Comparison of ENCODE assay signal across 9 mouse cellular contexts in the genomic region with DNA sequence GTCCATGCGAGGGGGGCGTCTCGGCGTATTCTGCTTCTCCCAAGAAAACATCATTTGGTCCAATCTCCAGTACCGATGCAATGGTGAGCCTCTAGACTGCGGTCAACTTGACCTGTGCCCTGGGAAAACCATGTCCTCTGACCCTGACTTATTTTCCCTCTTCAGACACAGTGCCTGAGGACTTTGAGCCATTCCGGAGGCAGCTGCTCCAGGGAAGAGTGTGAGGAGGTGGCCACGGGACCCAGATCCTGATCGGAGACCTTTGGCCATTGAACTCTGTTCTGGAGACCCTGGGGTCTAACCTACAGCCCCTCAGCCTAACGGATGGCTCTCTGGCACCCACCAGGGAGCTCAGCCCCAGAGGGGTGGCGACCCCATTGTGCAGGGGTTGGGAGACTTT. TPM values are rescaled to one million over a fixed set of nuclear protein-coding genes. Genes with fewer than 3 reads are reported as not detected.
A peak's percentile ranks its signal among the peaks of the same experiment; 100 is the strongest.
DNase-seq lines count a peak whose midpoint lies in the region; ATAC-seq and TF ChIP-seq lines count a peak whose summit lies in the region.
"Had no signal": no experiment of that assay in that cellular context is flagged by ENCODE, and none has a peak within 500 bp of the region (broad histone marks: within the 10 kb centered on the region; RNA-seq: fewer than 3 reads in every experiment).

No protein-coding gene starts in this region.

- TF ChIP-seq POLR2A in heart, adult 2 months (IDR thresholded peaks at IDR 0.05; ENCODE audit: insufficient read depth, low read depth, low read length): no peak
- no peak for TF ChIP-seq POLR2A in cortical plate, adult 2 months (IDR thresholded peaks at IDR 0.05; ENCODE audit: extremely low read depth, insufficient read depth, low read length)

- DNase-seq in heart, adult 2 months: no peak
- DNase-seq in adrenal gland, postnatal 10 days: no peak
- DNase-seq in gastrocnemius, adult 18-20 months (ENCODE audit: low spot score): no peak
- no peak for DNase-seq in cerebellum, adult 11 months
- DNase-seq: adrenal gland, postnatal 14 days had no signal

- peaks cover 17% of the 10 kb centered on the region for H3K4me1 ChIP-seq in heart, embryonic 15.5 days (replicated peaks)
- no peaks in the 10 kb centered on the region; the same call in 1 of the 2 replicates for H3K4me1 ChIP-seq in heart, adult 2 months (ENCODE audit: control insufficient read depth, insufficient read depth, low read length)
- H3K4me1 ChIP-seq in cortical plate, adult 2 months (ENCODE audit: control insufficient read depth, insufficient read depth, low read length): peaks cover 1% of the 10 kb centered on the region; the same call in 1 of the 2 replicates
- H3K4me1 ChIP-seq in hindbrain, embryonic 12.5 days: peaks cover 60% of the 10 kb centered on the region
- peaks cover 60% of the 10 kb centered on the region for H3K4me1 ChIP-seq in midbrain, embryonic 15.5 days

- H3K79me2 ChIP-seq in heart, adult 2 months (replicated peaks; ENCODE audit: control insufficient read depth, insufficient read depth, low read length): no peaks in the 10 kb centered on the region

- H3K27ac ChIP-seq in heart, embryonic 15.5 days: no peak overlapping the region
- no peak overlapping the region for H3K27ac ChIP-seq in heart, adult 2 months
- H3K27ac ChIP-seq in cortical plate, adult 2 months (ENCODE audit: insufficient read depth, low read length): peak overlapping the region; percentile 84
- peak overlapping the region; percentile 88 for H3K27ac ChIP-seq in hindbrain, embryonic 12.5 days
- H3K27ac ChIP-seq in midbrain, embryonic 15.5 days: peak overlapping the region; percentile 86

- no peak for ATAC-seq in heart, embryonic 15.5 days (replicated peaks; ENCODE audit: insufficient number of reproducible peaks, insufficient read depth, low FRiP score, low read depth)
- ATAC-seq in hindbrain, embryonic 12.5 days (ENCODE audit: low FRiP score): no peak; the same call in 1 of the 2 replicates
- ATAC-seq in midbrain, embryonic 15.5 days (replicated peaks): no peak

- H3K27me3 ChIP-seq in heart, embryonic 15.5 days: peaks cover 32% of the 10 kb centered on the region
- no peaks in the 10 kb centered on the region for H3K27me3 ChIP-seq in heart, adult 2 months (ENCODE audit: control insufficient read depth, insufficient read depth, low read length)
- H3K27me3 ChIP-seq in hindbrain, embryonic 12.5 days: no peaks in the 10 kb centered on the region; the same call in 1 of the 2 replicates
- no peaks in the 10 kb centered on the region for H3K27me3 ChIP-seq in midbrain, embryonic 15.5 days (replicated peaks)

- intact Hi-C loops in heart, adult 2 months (cut with DNase I): no loop called here

- TF ChIP-seq EP300 in heart, adult 2 months (IDR thresholded peaks at IDR 0.05; ENCODE audit: insufficient read depth, low read depth, low read length): no peak

- peak overlapping the region; percentile 55; the same call in 1 of the 2 replicates for H3K4me3 ChIP-seq in heart, embryonic 15.5 days
- H3K4me3 ChIP-seq in heart, adult 2 months: no peak overlapping the region
- H3K4me3 ChIP-seq in cortical plate, adult 2 months (ENCODE audit: insufficient read depth, low read length): peak overlapping the region; percentile 16
- H3K4me3 ChIP-seq in hindbrain, embryonic 12.5 days: peak overlapping the region; percentile 49
- peak overlapping the region; percentile 37 for H3K4me3 ChIP-seq in midbrain, embryonic 15.5 days

- H3K4me2 ChIP-seq in heart, embryonic 15.5 days: peak overlapping the region; percentile 17; the same call in 1 of the 2 replicates
- H3K4me2 ChIP-seq in hindbrain, embryonic 12.5 days (replicated peaks): peak overlapping the region; percentile 70
- peak overlapping the region; percentile 65 for H3K4me2 ChIP-seq in midbrain, embryonic 15.5 days

- no peaks in the 10 kb centered on the region for H3K9me3 ChIP-seq in heart, embryonic 15.5 days (replicated peaks)
- H3K9me3 ChIP-seq in hindbrain, embryonic 12.5 days (replicated peaks): no peaks in the 10 kb centered on the region
- no peaks in the 10 kb centered on the region for H3K9me3 ChIP-seq in midbrain, embryonic 15.5 days

- no peak for TF ChIP-seq CTCF in heart, adult 2 months (IDR thresholded peaks at IDR 0.05)
- no peak for TF ChIP-seq CTCF in cortical plate, adult 2 months (IDR thresholded peaks at IDR 0.05; ENCODE audit: extremely low read depth, insufficient read depth, low read length)

- WGBS in heart, embryonic 15.5 days: 60% methylated on average over 11 of the region's 11 CpGs
- WGBS in heart, adult 2 months: 77% methylated on average over 11 of the region's 11 CpGs
- WGBS in hindbrain, embryonic 12.5 days: 7% methylated on average over 11 of the region's 11 CpGs
- 10% methylated on average over 11 of the region's 11 CpGs for WGBS in midbrain, embryonic 15.5 days

- no peak overlapping the region for H3K9ac ChIP-seq in heart, embryonic 15.5 days
- no peak overlapping the region for H3K9ac ChIP-seq in heart, adult 2 months (ENCODE audit: low read depth, low read length)
- peak overlapping the region; percentile 76 for H3K9ac ChIP-seq in hindbrain, embryonic 12.5 days
- H3K9ac ChIP-seq in midbrain, embryonic 15.5 days: peak overlapping the region; percentile 52

- H3K36me3 ChIP-seq in heart, embryonic 15.5 days: no peaks in the 10 kb centered on the region
- H3K36me3 ChIP-seq in heart, adult 2 months (ENCODE audit: control insufficient read depth, insufficient read depth, low read length): no peaks in the 10 kb centered on the region
- peaks cover 25% of the 10 kb centered on the region; the same call in 1 of the 2 replicates for H3K36me3 ChIP-seq in hindbrain, embryonic 12.5 days
- H3K36me3 ChIP-seq in midbrain, embryonic 15.5 days (replicated peaks): no peaks in the 10 kb centered on the region

RNA-seq across cellular contexts. Expression of a gene that starts 0.5 kb away (rescaled TPM):
- polyA plus RNA-seq in heart, embryonic 15.5 days (2015; fragmentation: Nextera tagmentation; extraction: Ambion mirVana): 106 and 119 TPM in 2 replicates
- 10 to 100 TPM; 59.8 to 61.8 TPM for total RNA-seq in heart, adult 2 months (2021)
- polyA plus RNA-seq in heart, adult 2 months (2012; rRNA removed): 96.2 and 111 TPM in 2 replicates
- polyA plus RNA-seq in cortical plate, adult 2 months (2012; rRNA removed): 132 and 155 TPM in 2 replicates
- 174 and 175 TPM in 2 replicates for polyA plus RNA-seq in hindbrain, embryonic 12.5 days (2016; fragmentation: Nextera tagmentation; extraction: Ambion mirVana)
- 159 and 161 TPM in 2 replicates for polyA plus RNA-seq in midbrain, embryonic 15.5 days (2015; fragmentation: Nextera tagmentation; extraction: Ambion mirVana)
- total RNA-seq in adrenal gland, postnatal 10 days (2021): 100 to 1,000 TPM; 176 to 198 TPM
- total RNA-seq in gastrocnemius, adult 18-20 months (2021): 10 to 100 TPM; 45.4 to 46.7 TPM

RNA-seq across cellular contexts. Expression of a gene that starts 2.5 kb away (rescaled TPM):
- polyA plus RNA-seq in heart, embryonic 15.5 days (2015; fragmentation: Nextera tagmentation; extraction: Ambion mirVana): 1.6 and 7.0 TPM in 2 replicates
- total RNA-seq in heart, adult 2 months (2021): under 1 TPM; 0.39 to 0.47 TPM
- 0.67 and 6.2 TPM in 2 replicates for polyA plus RNA-seq in heart, adult 2 months (2012; rRNA removed)
- polyA plus RNA-seq in cortical plate, adult 2 months (2012; rRNA removed): 0.88 and 0.95 TPM in 2 replicates
- 1.5 and 1.6 TPM in 2 replicates for polyA plus RNA-seq in hindbrain, embryonic 12.5 days (2016; fragmentation: Nextera tagmentation; extraction: Ambion mirVana)
- polyA plus RNA-seq in midbrain, embryonic 15.5 days (2015; fragmentation: Nextera tagmentation; extraction: Ambion mirVana): 0.93 and 1.3 TPM in 2 replicates
- total RNA-seq in adrenal gland, postnatal 10 days (2021): under 1 TPM; 0.51 to 0.55 TPM
- total RNA-seq in gastrocnemius, adult 18-20 months (2021): under 1 TPM; 0.18 to 0.40 TPM

RNA-seq across cellular contexts. Expression of a gene that starts 11.4 kb away (rescaled TPM):
- 17.5 and 31.4 TPM in 2 replicates for polyA plus RNA-seq in heart, embryonic 15.5 days (2015; fragmentation: Nextera tagmentation; extraction: Ambion mirVana)
- 1 to 10 TPM; 3.4 to 5.1 TPM for total RNA-seq in heart, adult 2 months (2021)
- polyA plus RNA-seq in heart, adult 2 months (2012; rRNA removed): 15.8 and 24.3 TPM in 2 replicates
- polyA plus RNA-seq in cortical plate, adult 2 months (2012; rRNA removed): 68.9 and 70.6 TPM in 2 replicates
- 64.5 and 71.3 TPM in 2 replicates for polyA plus RNA-seq in hindbrain, embryonic 12.5 days (2016; fragmentation: Nextera tagmentation; extraction: Ambion mirVana)
- polyA plus RNA-seq in midbrain, embryonic 15.5 days (2015; fragmentation: Nextera tagmentation; extraction: Ambion mirVana): 58.7 and 58.8 TPM in 2 replicates
- 10 to 100 TPM; 21.8 to 22.6 TPM for total RNA-seq in adrenal gland, postnatal 10 days (2021)
- 1 to 10 TPM; 3.6 to 9.2 TPM for total RNA-seq in gastrocnemius, adult 18-20 months (2021)

RNA-seq across cellular contexts. Expression of a gene that starts 19.4 kb away (rescaled TPM):
- 189 and 207 TPM in 2 replicates for polyA plus RNA-seq in heart, embryonic 15.5 days (2015; fragmentation: Nextera tagmentation; extraction: Ambion mirVana)
- total RNA-seq in heart, adult 2 months (2021): 10 to 100 TPM; 80.7 to 95.7 TPM
- 84.3 and 116 TPM in 2 replicates for polyA plus RNA-seq in heart, adult 2 months (2012; rRNA removed)
- 58.2 and 61.9 TPM in 2 replicates for polyA plus RNA-seq in cortical plate, adult 2 months (2012; rRNA removed)
- polyA plus RNA-seq in hindbrain, embryonic 12.5 days (2016; fragmentation: Nextera tagmentation; extraction: Ambion mirVana): 247 and 271 TPM in 2 replicates
- 177 and 185 TPM in 2 replicates for polyA plus RNA-seq in midbrain, embryonic 15.5 days (2015; fragmentation: Nextera tagmentation; extraction: Ambion mirVana)
- total RNA-seq in adrenal gland, postnatal 10 days (2021): 100 to 1,000 TPM; 109 to 116 TPM
- 10 to 100 TPM; 70.2 to 74.5 TPM for total RNA-seq in gastrocnemius, adult 18-20 months (2021)

RNA-seq across cellular contexts. Expression of a gene that starts 19.7 kb away (rescaled TPM):
- polyA plus RNA-seq in heart, embryonic 15.5 days (2015; fragmentation: Nextera tagmentation; extraction: Ambion mirVana): 0.79 and 2.2 TPM in 2 replicates
- total RNA-seq in heart, adult 2 months (2021): under 1 TPM; 0.39 to 0.96 TPM
- 1.4 and 1.9 TPM in 2 replicates for polyA plus RNA-seq in heart, adult 2 months (2012; rRNA removed)
- polyA plus RNA-seq in cortical plate, adult 2 months (2012; rRNA removed): 87.2 and 91.0 TPM in 2 replicates
- 27.2 and 29.6 TPM in 2 replicates for polyA plus RNA-seq in hindbrain, embryonic 12.5 days (2016; fragmentation: Nextera tagmentation; extraction: Ambion mirVana)
- polyA plus RNA-seq in midbrain, embryonic 15.5 days (2015; fragmentation: Nextera tagmentation; extraction: Ambion mirVana): 95.9 and 97.9 TPM in 2 replicates
- total RNA-seq in adrenal gland, postnatal 10 days (2021): 1 to 10 TPM; 2.0 to 4.2 TPM
- under 1 TPM; 0.14 to 0.31 TPM for total RNA-seq in gastrocnemius, adult 18-20 months (2021)

Comparison
In these comparisons a context has a peak if more than half of its experiments do, and no peak if none do; other contexts are left out.
1. H3K27ac ChIP-seq: peak in cortical plate, adult 2 months (single experiment), hindbrain, embryonic 12.5 days (single experiment) and midbrain, embryonic 15.5 days (single experiment); none in heart, embryonic 15.5 days (single experiment) and heart, adult 2 months (single experiment).
2. H3K4me2 ChIP-seq: peak in every context shown above with its lines; median percentile 70 in hindbrain, embryonic 12.5 days; 65 in midbrain, embryonic 15.5 days; 17 in heart, embryonic 15.5 days.
3. H3K9ac ChIP-seq: peak in hindbrain, embryonic 12.5 days (single experiment) and midbrain, embryonic 15.5 days (single experiment); none in heart, embryonic 15.5 days (single experiment) and heart, adult 2 months (single experiment).